Mouse (Mus musculus) kidney, adult 2 months (tissue): ENCODE measurements around the gene Ubash3b.

ENCODE experiments used
- CTCF ChIP-seq: fragments of 200-500 bp; conservative IDR thresholded peaks from 2 replicates; pipeline ENCODE4 v1.5.1; 2011; ENCODE audit warnings: low read depth, mild to moderate bottlenecking, control low read depth, low read length, moderate library complexity, mixed read lengths; ENCODE audit not compliant: insufficient read depth, insufficient read length
- POLR2A ChIP-seq: fragments of 200-500 bp; IDR thresholded peaks from one replicate; pipeline ENCODE4 v1.6.1; 2011; ENCODE audit warnings: low read depth, low read length, control low read depth

GRCm38 (mm10) chr9:41161413-41161812 lies at the start of gene Ubash3b:
- no peak for TF ChIP-seq POLR2A
- TF ChIP-seq CTCF = no peak
